13 mouse cellular contexts compared by ENCODE assay signal in genomic region chr5:121757900-121758299, GRCm38 (mm10). TPM values are rescaled to one million over a fixed set of nuclear protein-coding genes. Genes with fewer than 3 reads are reported as not detected.
DNase-seq lines count a peak whose midpoint lies in the region; ATAC-seq and TF ChIP-seq lines count a peak whose summit lies in the region.
"Had no signal": no experiment of that assay in that cellular context is flagged by ENCODE, and none has a peak within 500 bp of the region (broad histone marks: within the 10 kb centered on the region; RNA-seq: fewer than 3 reads in every experiment).

No protein-coding gene starts in this region.

- ATAC-seq in hindbrain, embryonic 11.5 days (ENCODE audit: low FRiP score), result peak; percentile 64; the same call in 1 of the 2 replicates
- no peak for ATAC-seq in hindbrain, embryonic 16.5 days
- peak; percentile 30; the same call in 1 of the 2 replicates for ATAC-seq in embryonic facial prominence, embryonic 14.5 days (ENCODE audit: low read depth)
- ATAC-seq in neural tube, embryonic 13.5 days (ENCODE audit: low read depth), result no peak

- DNase-seq in hindbrain, embryonic 11.5 days (ENCODE audit: low spot score), result peak; percentile 48
- DNase-seq in brain, embryonic 14.5 days (ENCODE audit: low read depth), result peak; percentile 44
- DNase-seq in embryonic facial prominence, embryonic 14.5 days (ENCODE audit: low spot score), result peak; percentile 38
- no peak for DNase-seq in kidney, adult 18-20 months
- no peak for DNase-seq in urinary bladder, adult 18-20 months (ENCODE audit: low spot score in 2 of 2)
- DNase-seq in right cerebral cortex, adult 18-20 months, result no peak
- DNase-seq: adrenal gland, postnatal 25 days; heart, adult 11 months; kidney, postnatal 10 days; lung, postnatal 14 days had no signal

- H3K27me3 ChIP-seq in hindbrain, embryonic 11.5 days (ENCODE audit: control insufficient read depth, insufficient read depth, low read length), result no peaks in the 10 kb centered on the region
- H3K27me3 ChIP-seq in hindbrain, embryonic 16.5 days (replicated peaks; ENCODE audit: control insufficient read depth, insufficient read depth, low read length), result no peaks in the 10 kb centered on the region
- H3K27me3 ChIP-seq in embryonic facial prominence, embryonic 14.5 days (replicated peaks; ENCODE audit: control insufficient read depth, insufficient read depth, low read length), result no peaks in the 10 kb centered on the region
- H3K27me3 ChIP-seq in neural tube, embryonic 13.5 days, result no peaks in the 10 kb centered on the region

- WGBS in hindbrain, embryonic 11.5 days, result 21% methylated on average over 2 of the region's 2 CpGs
- WGBS in hindbrain, embryonic 16.5 days, result 16% methylated on average over 2 of the region's 2 CpGs
- WGBS in embryonic facial prominence, embryonic 14.5 days, result 67% methylated on average over 2 of the region's 2 CpGs
- WGBS in neural tube, embryonic 13.5 days, result 11% methylated on average over 2 of the region's 2 CpGs

- H3K9ac ChIP-seq in hindbrain, embryonic 11.5 days (ENCODE audit: low read depth, low read length), result 0 out of 2 replicates have a peak overlapping the region, but pooled peaks have one; percentile 23
- H3K9ac ChIP-seq in hindbrain, embryonic 16.5 days (ENCODE audit: low read depth, low read length), result no peak overlapping the region
- no peak overlapping the region for H3K9ac ChIP-seq in embryonic facial prominence, embryonic 14.5 days (ENCODE audit: low read depth, low read length)
- no peak overlapping the region for H3K9ac ChIP-seq in neural tube, embryonic 13.5 days

- H3K36me3 ChIP-seq in hindbrain, embryonic 11.5 days (ENCODE audit: control insufficient read depth, insufficient read depth, low read length), result no peaks in the 10 kb centered on the region
- 0 out of 2 replicates have a peak, but pooled peaks cover 3% of the 10 kb centered on the region for H3K36me3 ChIP-seq in hindbrain, embryonic 16.5 days (ENCODE audit: control insufficient read depth, insufficient read depth, low read length)
- H3K36me3 ChIP-seq in embryonic facial prominence, embryonic 14.5 days (ENCODE audit: control insufficient read depth, insufficient read depth, low read length), result peaks cover 63% of the 10 kb centered on the region
- peaks cover 26% of the 10 kb centered on the region for H3K36me3 ChIP-seq in neural tube, embryonic 13.5 days

- no peak overlapping the region for H3K4me3 ChIP-seq in hindbrain, embryonic 11.5 days (ENCODE audit: low read depth, low read length)
- no peak overlapping the region for H3K4me3 ChIP-seq in hindbrain, embryonic 16.5 days (ENCODE audit: low read length)
- H3K4me3 ChIP-seq in embryonic facial prominence, embryonic 14.5 days (ENCODE audit: low read depth, low read length), result no peak overlapping the region
- no peak overlapping the region for H3K4me3 ChIP-seq in neural tube, embryonic 13.5 days

- no peaks in the 10 kb centered on the region for H3K9me3 ChIP-seq in hindbrain, embryonic 11.5 days (ENCODE audit: control insufficient read depth, low read length)
- H3K9me3 ChIP-seq in hindbrain, embryonic 16.5 days (ENCODE audit: control insufficient read depth, low read length), result no peaks in the 10 kb centered on the region
- no peaks in the 10 kb centered on the region for H3K9me3 ChIP-seq in embryonic facial prominence, embryonic 14.5 days (ENCODE audit: control insufficient read depth, low read length)
- no peaks in the 10 kb centered on the region for H3K9me3 ChIP-seq in neural tube, embryonic 13.5 days

- TF ChIP-seq CTCF in brain, embryonic 14.5 days (IDR thresholded peaks at IDR 0.05; ENCODE audit: borderline replicate concordance, extremely low read depth, insufficient read depth, insufficient read length), result no peak

- peak overlapping the region; percentile 30; the same call in 1 of the 2 replicates for H3K27ac ChIP-seq in hindbrain, embryonic 11.5 days (ENCODE audit: low read depth, low read length)
- H3K27ac ChIP-seq in hindbrain, embryonic 16.5 days (ENCODE audit: low read depth, low read length), result no peak overlapping the region
- no peak overlapping the region for H3K27ac ChIP-seq in embryonic facial prominence, embryonic 14.5 days (replicated peaks; ENCODE audit: low read depth, low read length)
- peak overlapping the region; percentile 64 for H3K27ac ChIP-seq in neural tube, embryonic 13.5 days (replicated peaks)

- H3K4me1 ChIP-seq in hindbrain, embryonic 11.5 days (replicated peaks; ENCODE audit: control insufficient read depth, insufficient read depth, low read length), result no peaks in the 10 kb centered on the region
- no peaks in the 10 kb centered on the region for H3K4me1 ChIP-seq in hindbrain, embryonic 16.5 days (ENCODE audit: control insufficient read depth, insufficient read depth, low read depth, low read length)
- H3K4me1 ChIP-seq in embryonic facial prominence, embryonic 14.5 days (ENCODE audit: control insufficient read depth, insufficient read depth, low read length), result no peaks in the 10 kb centered on the region
- H3K4me1 ChIP-seq in neural tube, embryonic 13.5 days (replicated peaks), result peaks cover 25% of the 10 kb centered on the region

- no peak for TF ChIP-seq POLR2A in brain, embryonic 14.5 days (IDR thresholded peaks at IDR 0.05; ENCODE audit: borderline replicate concordance, extremely low read depth, insufficient read depth, insufficient read length, poor library complexity, severe bottlenecking)

- no peak overlapping the region for H3K4me2 ChIP-seq in hindbrain, embryonic 11.5 days (replicated peaks; ENCODE audit: low read depth, low read length)
- H3K4me2 ChIP-seq in hindbrain, embryonic 16.5 days (ENCODE audit: low read length), result no peak overlapping the region
- H3K4me2 ChIP-seq in embryonic facial prominence, embryonic 14.5 days (ENCODE audit: low read depth, low read length), result no peak overlapping the region
- H3K4me2 ChIP-seq in neural tube, embryonic 13.5 days, result no peak overlapping the region
- H3K4me2 ChIP-seq: liver, embryonic 11.5 days had no signal

RNA-seq across cellular contexts. Expression of gene Atxn2, which starts 46.8 kb away (rescaled TPM):
- 63.5 and 75.2 TPM in 2 replicates for polyA plus RNA-seq in hindbrain, embryonic 11.5 days (2014; fragmentation: Nextera tagmentation; extraction: Ambion mirVana)
- 52.4 and 53.9 TPM in 2 replicates for polyA plus RNA-seq in hindbrain, embryonic 16.5 days (2015; fragmentation: Nextera tagmentation; extraction: Ambion mirVana)
- 156 and 226 TPM in 2 replicates for polyA plus RNA-seq in brain, embryonic 14.5 days (2012; rRNA removed)
- 65.4 and 68.6 TPM in 2 replicates for polyA plus RNA-seq in embryonic facial prominence, embryonic 14.5 days (2014; fragmentation: Nextera tagmentation; extraction: Ambion mirVana)
- polyA plus RNA-seq in neural tube, embryonic 13.5 days (2015; fragmentation: Nextera tagmentation; extraction: Ambion mirVana), result 83.7 and 89.1 TPM in 2 replicates

Comparison
In these comparisons a context has a peak if more than half of its experiments do, and no peak if none do; other contexts are left out.
1. ATAC-seq: peak in hindbrain, embryonic 11.5 days (single experiment) and embryonic facial prominence, embryonic 14.5 days (single experiment); none in hindbrain, embryonic 16.5 days (single experiment) and neural tube, embryonic 13.5 days (single experiment).
2. H3K27ac ChIP-seq: peak in hindbrain, embryonic 11.5 days (single experiment) and neural tube, embryonic 13.5 days (single experiment); none in hindbrain, embryonic 16.5 days (single experiment) and embryonic facial prominence, embryonic 14.5 days (single experiment).
3. DNase-seq: peak in hindbrain, embryonic 11.5 days (single experiment), brain, embryonic 14.5 days (single experiment) and embryonic facial prominence, embryonic 14.5 days (single experiment); none in kidney, adult 18-20 months (single experiment), urinary bladder, adult 18-20 months (0 of 2) and right cerebral cortex, adult 18-20 months (single experiment).